Mouse (Mus musculus): Measurements from ENCODE around the gene Nek7. TPM values are rescaled to one million over a fixed set of nuclear protein-coding genes. Genes with fewer than 3 reads are reported as not detected.

The Nek7 gene
- total RNA-seq, 2 experiments from 2014 or later: 61.7 to 67.1 TPM

Other genes starting within 250 kb of the Nek7 start
- under 1 TPM in 1 of 2 experiments, not detected in 1; 0.24 TPM for gene Lhx9, start 228.4 kb upstream of the Nek7 start, total RNA-seq (2021)
- 10 to 100 TPM in 1 of 2 experiments, 1 to 10 TPM in 1; 9.4 to 11.1 TPM for gene 2310009B15Rik, start 236.7 kb upstream of the Nek7 start, total RNA-seq (2021)